Mouse (Mus musculus) cerebellum, postnatal 10 days (tissue): ENCODE data around the gene Adam1a.

Experiments
- DNase-seq, 2 experiments: peaks; one replicate each; pipeline ENCODE4 v3.0.0; 2021; ENCODE audit warnings: mixed read lengths in 2 of 2

The Adam1a gene

GRCm38 (mm10) chr5:121484801-121485200 lies 60.5 kb downstream of the Adam1a start:
- no peak for DNase-seq

DNA sequence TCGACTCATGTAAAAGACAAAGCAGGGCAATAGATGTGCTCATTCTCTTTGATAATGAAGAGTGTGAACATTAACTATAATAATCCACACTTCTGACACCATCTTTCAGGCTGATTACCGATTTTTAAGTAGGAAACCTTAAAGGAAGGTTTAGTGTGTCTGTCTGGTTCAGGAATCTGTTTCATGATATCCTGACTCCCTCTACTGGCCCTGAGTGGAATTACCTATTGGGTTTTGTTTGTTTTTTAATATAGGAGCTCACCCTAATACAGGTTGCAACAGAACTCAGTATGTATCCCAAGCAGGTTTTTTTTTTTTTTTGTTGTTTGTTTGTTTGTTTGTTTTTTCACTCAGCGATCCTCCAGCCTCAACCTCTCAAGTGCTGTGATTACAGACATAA lies 67.6 kb downstream of the Adam1a start:
- DNase-seq: peak; percentile 67 to 78

DNA sequence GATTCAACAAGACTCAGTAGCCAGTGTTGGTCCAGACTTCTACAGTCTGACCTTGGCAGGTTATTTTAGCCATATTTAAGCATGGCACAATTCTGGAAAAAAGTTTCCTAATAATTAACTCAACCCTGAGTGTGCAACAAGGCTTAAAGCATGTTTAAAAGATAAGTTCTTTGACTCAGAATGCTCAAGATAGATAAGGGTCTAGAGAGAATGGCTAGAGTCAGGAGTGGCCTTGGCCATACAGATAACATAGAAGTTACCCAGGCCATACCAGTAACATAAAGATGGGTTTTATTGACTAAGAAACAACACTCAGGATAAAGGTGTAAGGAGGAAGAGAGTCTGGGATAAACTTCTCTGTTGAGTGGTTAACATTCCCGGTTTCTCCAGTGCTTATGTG lies 69.2 kb downstream of the Adam1a start:
- no peak for DNase-seq

DNA sequence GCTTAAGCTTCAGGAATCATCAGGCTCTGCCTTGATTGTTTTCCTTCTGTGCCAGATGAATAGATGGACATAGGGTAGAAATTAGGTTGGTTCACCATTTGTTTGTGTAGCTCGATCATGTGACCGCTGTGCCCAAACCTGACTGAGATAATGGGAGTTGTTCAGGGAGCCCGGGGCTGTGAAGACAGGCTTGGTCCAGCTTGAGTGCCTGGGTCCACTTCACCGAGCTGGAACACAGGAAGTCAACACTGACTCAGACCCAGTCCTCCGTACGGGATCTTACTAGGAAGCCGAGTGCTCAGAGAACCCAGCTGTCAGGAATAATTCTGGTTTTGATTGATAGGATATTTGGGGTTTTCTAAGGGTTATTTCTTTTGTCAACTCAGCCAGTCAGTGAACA lies 70.7 kb downstream of the Adam1a start:
- DNase-seq: no peak

DNA sequence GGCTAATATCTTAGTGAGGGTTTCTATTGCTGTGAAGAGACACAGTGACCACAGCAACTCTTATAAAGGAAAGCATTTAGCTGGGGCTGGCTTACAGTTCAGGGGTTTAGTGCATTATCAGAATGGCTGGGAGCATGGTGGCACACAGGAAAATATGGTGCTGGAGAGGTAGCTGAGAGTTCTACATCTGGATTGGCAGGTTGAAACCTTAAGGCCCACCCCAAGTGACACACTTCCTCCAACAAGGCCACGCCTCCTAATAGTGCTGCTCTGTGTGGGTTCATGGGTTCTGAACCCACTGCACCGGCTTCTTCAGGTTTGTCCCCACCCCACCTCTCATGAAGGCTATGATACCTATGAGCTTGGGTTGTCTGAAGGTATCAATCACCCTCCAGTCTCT lies 72.9 kb downstream of the Adam1a start:
- DNase-seq: no peak

DNA sequence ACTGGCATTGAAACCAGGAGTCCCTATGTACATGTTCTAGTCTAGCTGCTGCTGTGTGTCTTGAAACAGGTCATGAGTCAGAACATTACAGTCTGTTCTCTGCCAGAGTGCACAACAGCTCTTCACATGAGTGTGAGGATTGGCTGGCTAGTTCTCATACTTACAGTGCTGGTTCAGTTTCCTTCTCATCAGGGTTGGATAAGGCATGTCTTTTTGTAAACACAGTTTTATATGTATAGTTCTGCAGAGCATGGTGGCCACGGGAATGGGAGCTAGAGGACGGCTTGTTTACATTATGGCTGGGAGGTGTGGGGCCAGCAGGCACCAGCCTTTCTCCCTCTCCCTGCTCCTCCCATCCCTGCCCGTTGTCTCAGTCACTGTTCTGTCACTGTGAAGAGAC lies 75.7 kb downstream of the Adam1a start:
- no peak for DNase-seq
